Mouse (Mus musculus): Measurements from ENCODE around the gene Cacna2d1.

DNA sequence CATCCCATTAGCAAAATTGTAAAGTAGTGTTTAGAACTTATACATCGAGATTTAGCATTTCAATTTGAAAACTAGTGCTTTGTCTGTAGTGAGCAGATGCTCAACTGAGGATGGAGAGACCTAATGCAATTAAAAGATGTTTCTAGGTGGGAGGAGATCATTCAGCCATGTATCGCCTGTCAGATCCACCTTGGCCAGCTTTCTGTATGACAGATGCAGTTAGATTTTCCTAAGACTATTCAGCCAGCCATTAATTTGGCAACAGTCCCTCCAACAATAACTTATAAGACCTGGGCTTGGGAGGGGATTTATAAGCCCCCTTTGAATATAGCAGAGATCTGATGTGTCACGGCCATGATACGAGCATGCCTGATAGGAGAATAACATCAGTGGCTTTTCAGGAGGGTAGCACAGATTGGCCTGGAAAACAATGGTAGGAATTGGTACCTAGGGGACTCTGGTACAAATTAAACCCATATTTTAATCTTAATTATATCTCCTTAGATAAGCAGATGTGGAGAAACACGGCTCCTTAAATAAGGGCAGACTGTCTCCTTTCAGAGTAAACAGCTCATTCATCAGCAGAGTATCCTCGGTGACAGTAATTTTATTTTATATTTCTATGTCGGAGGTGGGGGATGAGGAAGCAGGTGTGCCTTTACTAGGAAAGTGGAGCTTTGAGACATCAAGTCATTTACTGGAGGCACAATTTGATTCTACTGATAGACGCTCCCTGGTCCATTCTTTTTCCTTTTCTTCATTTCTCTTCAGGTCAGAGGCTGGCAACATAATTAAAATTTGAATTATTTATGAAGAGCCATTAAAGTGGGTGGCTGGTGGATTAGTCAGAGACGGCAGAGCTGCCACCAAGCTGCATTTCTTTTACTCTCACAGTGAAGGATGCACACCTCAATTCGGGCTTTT lies 152.8 kb downstream of the Cacna2d1 start:
- TF ChIP-seq EP300 (IDR thresholded peaks at IDR 0.05; ENCODE audit: low read depth) (no peak), CTCF (IDR thresholded peaks at IDR 0.05; ENCODE audit: low read depth) (no peak)
